Mouse (Mus musculus): ENCODE measurements around the gene Krt78.
A peak's percentile ranks its signal among the peaks of the same experiment; 100 is the strongest.
"Not testable (repeated sequence)": the region's sequence is repeated elsewhere in the genome, so short reads cannot be mapped to it uniquely, and the experiment has no call there.

Gene Krt78

DNA sequence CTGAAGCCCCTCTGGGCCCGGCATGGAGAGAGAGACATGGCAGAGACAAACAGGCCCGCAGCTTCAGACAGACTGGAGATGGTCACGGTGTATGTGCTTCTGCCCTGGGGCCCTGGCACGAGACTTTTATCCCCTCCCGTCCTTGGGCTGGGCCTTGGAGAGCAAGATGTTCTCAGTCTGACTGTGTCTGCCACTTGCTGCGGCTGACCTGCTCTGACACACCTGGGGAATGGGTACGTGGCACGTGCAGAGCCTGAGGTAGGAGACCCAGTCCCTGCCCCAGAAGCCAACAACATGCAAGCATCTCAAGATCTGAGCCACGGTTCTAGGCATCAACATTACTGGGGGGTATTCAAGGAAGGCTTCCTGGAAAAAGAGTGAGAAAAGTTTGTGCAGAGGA lies at the start of gene Krt78:
Gene Krt78, minus strand, starts transcription at position 101 of the 400 bp plus-strand sequence.
- no peak for DNase-seq (ENCODE audit: low read depth)

DNA sequence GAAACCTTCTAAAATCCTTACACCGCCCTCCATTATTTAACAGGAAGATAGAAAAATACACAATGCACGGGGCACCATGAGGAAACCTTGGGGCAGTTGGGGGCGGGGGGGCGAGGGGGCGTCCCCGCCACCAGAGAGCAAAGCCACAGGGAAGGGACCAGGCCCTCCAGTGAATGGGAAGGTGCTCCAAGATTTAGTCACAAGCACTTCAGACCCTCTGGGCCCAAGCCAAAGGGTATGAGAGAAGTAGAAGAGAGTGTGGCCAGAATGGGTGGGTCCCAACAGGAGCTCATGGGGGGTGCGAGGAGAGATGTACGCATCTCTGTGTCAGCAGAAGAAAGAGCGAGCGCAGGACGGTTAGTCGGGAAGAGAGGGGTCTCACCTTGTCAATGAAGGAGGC lies 49.4 kb upstream of the Krt78 start:
- no peak for DNase-seq (ENCODE audit: low read depth)

DNA sequence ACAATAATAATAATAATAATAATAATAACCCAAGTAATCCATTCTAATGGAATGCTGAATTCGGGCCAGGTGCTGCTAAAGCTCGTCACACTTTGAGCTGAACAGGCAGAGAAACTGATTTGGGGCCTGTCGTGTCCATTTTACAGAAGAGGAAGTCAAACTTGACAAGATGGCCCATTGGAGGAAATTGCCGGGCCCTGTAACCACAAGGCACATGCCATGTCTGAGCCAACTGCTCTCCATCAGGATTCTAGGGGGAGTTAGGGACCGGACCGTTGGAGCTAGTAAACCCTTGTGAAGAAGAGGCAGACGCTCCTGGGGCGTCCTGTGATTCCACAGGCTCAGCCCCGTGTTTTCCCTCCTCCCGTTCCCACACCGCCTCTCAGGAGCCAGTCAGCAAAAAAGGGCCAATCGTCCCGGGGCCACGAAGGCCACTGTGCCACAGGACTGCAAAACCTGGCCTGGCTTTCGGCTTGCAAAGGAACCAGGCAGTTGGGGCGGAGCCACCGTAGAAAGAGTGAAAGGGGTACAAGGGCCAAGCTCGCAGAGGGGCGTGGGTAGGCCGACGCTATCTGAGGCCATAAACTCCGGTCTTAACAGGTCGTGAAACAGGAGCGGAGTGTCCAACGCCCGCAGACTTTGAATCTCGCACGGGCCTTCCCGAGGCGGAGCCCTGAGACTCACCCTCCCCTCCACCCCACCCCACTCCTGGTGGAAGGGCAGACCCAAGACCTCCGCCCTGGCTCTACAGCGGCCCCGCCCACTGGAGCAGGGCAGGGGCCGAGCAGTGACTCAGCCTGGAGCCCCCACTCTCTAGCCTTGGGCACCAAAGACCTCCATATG lies 48.8 kb upstream of the Krt78 start:
- DNase-seq (ENCODE audit: low read depth) = no peak

DNA sequence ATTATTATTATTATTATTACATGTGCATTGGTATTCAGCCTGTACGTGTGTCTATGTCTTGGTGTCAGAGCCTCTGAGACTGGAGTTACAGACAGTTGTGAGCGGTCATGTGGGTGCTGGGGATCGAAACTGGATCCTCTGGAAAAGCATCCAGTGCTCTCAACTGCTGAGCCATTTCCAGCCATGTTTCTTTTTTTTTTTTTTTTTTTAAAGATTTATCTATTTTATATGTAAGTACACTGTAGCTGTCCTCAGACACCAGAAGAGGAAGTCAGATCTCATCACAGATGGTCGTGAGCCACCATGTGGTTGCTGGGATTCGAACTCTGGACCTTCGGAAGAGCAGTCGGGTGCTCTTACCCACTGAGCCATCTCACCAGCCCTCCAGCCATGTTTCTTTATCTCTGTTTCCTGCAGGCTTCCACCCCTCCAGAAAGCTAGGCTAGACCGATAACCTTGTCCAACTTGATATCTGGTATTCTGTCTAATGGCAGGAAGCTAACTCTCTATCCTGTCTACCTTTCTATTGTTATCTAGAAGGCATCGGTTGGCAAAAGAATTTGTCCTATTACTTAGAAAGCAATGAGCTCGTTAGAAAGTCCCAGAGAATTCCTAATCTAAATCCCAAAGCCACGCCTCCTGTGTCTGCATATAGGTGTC lies 45.7 kb upstream of the Krt78 start:
- no peak for DNase-seq (ENCODE audit: low read depth)

DNA sequence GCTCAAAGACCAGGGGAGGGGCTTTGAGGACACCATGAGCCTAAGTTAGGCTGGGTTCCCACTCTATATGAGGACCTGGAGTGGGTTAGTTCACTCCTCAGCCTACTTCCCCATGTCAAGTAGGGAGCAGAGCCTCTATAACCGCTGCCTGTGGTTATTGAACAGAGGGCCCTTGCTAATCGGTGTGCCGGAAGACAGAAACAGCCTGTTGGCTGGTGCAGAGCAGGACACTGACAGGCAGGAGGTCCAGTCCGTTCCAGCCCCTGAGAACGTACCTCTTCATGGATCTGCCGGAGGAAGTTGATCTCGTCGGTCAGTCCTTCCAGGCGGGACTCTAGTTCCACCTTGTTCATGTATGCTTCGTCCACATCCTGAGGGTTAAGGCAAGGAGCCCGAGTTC lies 45.1 kb upstream of the Krt78 start:
- no peak for DNase-seq (ENCODE audit: low read depth)

DNA sequence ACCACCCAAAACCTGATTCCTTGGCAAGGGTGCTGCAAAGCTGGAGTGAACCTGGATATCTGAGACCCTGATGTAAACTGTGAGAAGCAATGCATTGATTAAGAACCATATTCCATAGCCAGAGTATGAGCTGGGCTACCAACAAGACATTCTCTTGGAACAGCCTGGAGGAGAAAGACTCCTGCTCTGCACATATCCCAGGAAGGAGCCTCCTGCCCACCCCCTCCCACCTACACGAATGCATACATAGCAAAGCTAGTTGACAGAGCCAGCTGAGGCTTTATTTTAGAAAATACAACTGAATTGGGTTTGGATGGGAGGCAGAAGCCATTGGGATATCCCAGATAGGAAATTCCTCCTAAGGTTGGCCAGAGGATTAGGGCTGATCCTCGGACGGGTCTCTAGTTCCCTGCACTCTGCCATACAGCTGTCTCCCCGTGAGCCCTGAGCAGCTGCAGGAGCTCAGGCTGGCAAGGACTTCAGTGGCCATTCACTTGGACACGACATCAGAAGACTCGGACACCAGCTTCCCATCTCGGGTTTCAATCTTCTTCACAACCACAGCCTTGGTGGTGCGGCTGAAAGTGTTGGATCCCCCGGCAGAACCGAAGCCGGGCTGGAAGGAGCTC lies 42.5 kb upstream of the Krt78 start:
- not testable (repeated sequence) for DNase-seq (ENCODE audit: low read depth)

DNA sequence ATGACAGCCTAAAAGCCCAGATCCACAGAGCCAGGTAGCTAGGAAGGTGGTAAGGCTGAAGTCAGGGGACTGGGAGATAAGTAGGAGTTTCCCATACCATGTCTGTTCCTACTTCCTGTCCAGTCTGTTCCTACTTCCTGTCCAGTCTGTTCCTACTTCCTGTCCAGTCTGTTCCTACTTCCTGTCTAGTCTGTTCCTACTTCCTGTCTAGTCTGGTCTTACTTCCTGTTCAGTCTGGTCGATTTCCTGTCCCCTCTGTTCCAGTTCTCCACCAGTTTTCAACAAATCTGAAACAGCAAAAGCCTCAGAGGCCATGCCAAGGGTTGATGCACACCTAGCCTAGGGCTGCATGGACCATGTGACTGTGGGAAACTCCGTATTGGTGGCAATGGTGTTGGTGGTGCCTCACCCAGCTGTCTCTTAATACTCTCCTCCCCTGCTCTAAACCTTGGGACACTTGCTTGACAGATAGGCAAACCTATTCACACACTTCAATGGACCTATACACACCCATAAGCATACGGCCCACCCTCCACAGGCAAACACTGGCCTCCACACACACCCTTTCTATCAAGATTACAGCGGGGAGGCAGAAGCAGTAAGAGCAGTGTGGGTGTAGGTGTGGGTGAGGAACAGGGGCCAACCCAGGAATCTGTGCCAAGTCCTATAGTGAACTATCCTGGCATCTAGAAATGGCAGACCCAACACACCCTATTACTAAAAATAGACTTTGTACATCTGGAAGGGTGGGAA lies 41.6 kb upstream of the Krt78 start:
- no peak for DNase-seq (ENCODE audit: low read depth)

DNA sequence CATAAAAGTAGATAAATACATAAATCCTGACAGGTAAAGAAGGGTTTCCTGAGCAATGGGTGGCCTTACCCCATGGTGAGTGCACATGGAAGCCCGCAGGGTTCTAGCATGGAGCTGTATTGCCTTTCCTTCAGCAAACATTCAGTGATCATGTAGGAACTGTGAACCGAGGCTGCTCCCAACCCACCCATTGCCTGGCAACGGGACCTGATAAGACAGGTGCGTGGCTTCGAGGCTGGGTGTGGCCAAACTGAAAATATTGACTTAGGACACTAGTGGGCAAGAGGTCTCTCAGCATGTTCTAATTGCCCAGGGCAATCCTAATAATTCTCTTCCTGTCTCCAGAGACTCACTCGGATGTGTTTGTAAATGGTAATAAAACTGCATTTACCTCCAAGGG lies 40.3 kb upstream of the Krt78 start:
- DNase-seq (ENCODE audit: low read depth) = no peak

DNA sequence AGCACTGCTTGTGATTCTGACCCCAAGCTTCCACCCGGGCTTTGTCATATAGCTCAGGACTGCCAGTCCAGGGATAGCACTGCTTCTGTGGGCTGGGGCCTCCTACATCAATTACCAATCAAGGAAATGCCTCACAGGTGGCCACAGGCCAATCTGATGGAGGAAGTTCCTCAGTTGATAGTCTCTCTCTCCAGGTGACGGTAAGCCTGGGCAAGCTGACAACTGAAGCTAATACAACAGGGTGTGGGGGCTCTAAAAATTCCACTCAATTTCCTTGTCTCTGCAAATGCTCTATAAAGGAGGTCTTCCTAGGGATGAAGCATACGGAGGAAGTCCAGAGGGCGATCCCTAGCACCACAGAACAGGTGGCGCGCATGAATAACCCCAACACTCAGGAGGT lies 36.9 kb upstream of the Krt78 start:
- DNase-seq (ENCODE audit: low read depth) = no peak

DNA sequence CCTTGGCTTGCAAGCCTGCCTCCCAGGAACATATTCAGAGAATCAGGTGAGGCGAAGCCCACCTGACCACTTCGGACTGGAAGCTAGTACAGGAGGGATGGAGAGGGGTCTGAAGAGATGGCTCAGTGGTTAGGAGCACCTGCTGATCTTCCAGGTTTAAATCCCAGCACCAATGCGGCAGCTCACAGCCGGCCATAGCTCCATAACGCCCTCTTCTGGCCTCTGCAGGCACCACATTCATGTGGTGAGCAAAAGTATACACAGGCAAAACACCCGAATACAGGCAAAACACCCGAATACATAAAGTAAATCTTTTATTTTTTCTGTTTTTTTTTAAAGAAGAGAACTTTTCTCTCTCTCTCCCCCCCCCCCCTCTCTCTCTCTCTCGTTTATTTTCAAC lies 34.6 kb upstream of the Krt78 start:
- DNase-seq (ENCODE audit: low read depth) = peak; percentile 29

DNA sequence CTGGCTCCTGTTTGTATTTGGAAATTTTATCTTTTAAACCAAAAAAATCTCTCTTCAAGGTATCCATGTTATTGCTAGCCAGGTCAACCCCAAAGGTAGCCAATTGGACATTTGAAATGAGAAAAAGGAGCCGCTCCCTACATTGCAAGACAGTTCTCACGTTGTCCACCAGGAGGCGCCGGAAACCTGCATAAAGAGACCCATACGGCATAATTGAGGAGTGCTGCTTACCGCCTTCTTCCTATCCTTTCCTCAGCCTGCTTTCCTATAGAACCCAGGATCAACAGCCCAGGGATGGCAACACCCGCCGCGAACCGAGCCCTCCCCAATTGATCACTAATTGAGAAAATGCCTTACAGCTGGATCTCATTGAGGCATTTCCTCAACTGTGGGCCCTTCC lies 34.0 kb upstream of the Krt78 start:
- peak; percentile 92 for DNase-seq (ENCODE audit: low read depth)

DNA sequence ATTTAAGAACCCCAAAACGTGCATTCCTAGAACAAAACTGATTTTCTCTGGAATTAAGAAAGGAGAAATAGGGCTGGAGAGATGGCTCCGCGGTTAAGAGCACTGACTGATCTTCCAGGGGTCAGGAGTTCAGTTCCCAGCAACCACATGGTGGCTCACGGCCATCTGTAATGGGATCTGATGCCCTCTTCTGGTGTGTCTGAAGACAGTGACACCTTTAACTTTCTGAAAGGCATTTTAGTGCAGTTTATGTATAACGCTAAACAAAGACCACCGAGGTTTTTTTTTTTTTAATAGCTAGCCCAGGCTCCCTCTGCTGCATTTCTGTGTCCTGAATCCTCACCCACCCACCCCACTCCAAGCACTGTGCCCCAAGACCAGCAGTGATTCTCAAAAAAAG lies 30.7 kb upstream of the Krt78 start:
- no peak for DNase-seq (ENCODE audit: low read depth)

DNA sequence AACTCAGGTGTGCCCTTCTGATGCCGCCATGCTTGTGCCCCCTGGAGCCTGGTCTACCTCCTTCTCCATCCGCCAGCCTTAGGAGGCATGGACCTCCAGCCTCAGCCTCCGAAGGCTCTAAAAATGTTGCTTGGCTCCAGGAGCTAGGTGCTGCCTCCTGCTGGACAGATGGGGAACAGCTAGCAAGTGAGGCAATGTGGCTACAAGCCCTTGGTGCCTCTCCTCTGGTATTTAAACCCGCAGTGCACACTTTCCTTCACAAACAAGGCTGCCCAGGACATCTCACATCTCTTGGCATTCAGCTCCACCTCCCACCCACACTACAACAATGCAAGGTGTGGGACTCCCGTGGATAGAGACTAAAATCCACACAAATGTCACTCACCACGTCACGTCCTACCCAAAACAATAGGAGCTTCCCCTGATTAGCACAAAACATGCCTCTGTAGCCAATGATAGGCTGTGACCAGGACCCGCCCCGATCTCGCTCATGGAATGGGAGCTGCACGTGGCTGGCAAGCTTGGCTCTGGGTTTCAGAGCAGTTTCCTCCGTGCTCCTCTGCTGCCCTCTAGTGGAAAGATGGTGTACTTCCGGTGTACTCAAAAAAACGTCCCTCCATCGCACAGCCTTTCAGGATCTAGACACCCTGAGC lies 30.0 kb upstream of the Krt78 start:
- peak; percentile 94 for DNase-seq (ENCODE audit: low read depth)

DNA sequence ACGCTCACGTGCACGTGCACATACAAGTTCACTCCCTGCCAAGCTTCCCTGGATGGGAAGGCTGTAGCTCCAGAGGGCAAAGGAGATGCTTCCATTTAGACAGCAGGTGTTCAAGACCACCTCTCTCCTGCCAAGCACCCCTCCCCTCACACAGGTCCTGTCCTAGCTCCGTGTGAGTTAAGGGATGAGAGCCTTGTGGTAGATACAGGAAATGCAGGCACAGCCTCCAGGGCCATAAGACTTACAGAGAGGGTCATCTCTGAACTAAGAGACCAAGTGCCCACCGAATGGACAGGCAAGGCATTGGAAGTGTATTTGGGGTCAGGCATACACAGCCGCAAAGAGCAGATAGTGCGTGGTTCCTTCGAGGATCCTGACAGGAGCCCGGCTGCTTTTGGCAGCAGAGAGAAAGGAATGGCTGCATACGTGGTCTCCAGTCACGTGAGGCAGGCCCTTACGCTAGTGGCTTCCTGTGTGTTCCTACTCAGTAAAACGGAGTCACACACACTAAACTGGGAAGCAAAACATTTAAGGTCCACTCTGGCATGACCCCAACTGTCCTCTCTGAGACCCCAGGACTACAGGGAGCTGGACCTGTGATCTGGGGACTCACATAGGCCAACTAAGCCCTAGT lies 29.3 kb upstream of the Krt78 start:
- peak; percentile 25 for DNase-seq (ENCODE audit: low read depth)

DNA sequence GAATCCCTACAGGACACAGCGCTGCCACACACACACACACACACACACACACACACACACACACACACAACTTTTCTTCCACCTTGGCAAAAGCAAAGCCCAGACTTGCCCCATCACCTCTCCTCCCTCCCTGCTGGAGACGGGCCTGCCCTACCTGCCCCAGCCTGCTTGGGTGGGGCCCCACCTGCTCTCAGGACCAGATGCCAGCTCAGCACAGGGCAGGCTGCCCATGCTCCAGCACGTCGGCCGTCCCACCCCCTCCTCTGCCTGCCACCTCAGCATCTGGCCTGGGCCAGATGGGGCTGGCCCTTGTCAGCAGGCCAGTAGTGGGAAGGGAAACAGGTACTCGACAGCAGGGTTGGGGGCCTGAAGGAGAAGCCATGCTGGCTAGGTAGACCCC lies 26.8 kb upstream of the Krt78 start:
- DNase-seq (ENCODE audit: low read depth) = no peak

DNA sequence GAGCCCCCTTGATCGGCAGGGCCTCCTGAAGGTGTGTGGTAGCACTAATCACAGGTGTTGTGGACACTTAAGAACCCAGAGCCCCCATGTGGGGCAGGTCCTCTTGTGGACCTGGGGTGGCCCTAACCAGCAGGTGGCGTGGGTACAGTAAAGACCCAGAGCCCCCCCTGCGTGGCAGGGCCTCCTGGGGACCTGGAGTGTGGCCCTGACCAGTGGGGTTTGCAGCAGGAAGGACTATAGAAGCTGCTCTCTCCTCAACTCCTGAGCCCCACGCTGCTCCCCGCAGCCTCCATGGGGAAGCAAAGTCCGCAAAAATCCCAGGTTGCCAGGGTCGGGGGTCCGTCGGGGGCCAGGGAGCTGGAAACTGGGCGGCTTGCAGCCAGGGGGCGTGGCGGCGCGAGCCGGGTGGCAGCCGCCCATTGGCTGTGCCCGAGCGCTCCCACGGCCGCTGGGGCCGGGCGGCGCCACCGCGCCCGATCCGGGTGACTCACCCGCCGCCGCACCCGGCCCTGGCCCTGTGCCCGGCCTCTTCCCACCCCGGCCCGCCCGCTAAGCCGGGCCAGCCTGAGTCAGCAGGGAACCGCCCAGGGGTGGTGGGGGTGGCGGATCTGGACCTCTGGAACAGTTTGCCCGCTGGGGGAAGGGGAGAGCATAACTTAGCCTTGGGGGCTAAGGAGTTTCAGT lies 23.1 kb upstream of the Krt78 start:
- peak; percentile 76 for DNase-seq (ENCODE audit: low read depth)

DNA sequence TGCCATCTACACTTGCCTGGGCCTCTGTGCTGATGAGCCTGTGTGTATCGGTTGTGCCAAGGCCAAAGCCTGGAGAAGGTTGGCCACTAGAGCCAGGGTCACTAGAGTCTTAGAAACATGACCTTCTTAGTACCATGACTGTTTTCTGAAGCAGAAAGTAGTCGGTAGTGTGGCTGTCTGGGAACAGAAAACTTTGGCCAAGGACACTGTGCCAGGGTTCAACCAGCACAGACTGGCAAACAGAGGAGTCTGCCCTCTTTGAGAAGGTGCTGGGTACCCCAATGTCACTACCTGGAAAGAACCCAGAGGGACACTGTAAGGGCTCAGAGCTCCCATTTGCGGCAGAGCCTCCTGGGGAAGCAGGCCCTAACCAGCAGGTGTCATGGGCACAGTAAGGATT lies 22.6 kb upstream of the Krt78 start:
- DNase-seq (ENCODE audit: low read depth) = no peak

DNA sequence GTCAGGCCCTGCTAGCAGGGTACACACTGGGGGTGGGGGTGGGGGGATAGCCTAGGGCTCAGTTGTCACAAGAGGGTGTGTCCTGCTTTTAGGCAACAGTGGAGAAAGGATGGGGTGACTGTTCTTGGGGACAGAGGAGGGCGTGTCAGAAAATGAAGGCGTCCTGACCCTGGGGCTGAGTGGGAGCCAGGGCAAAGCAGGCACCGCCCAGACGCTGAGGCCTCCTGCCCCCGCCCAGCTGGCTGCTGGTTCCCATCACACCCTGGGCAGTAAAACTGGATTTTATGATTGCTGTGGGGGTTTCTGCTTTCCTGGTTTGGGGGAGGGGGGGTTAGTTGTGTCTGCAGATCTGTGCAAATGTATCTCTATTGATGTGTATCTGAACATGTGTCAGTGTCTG lies 21.9 kb upstream of the Krt78 start:
- DNase-seq (ENCODE audit: low read depth) = no peak

DNA sequence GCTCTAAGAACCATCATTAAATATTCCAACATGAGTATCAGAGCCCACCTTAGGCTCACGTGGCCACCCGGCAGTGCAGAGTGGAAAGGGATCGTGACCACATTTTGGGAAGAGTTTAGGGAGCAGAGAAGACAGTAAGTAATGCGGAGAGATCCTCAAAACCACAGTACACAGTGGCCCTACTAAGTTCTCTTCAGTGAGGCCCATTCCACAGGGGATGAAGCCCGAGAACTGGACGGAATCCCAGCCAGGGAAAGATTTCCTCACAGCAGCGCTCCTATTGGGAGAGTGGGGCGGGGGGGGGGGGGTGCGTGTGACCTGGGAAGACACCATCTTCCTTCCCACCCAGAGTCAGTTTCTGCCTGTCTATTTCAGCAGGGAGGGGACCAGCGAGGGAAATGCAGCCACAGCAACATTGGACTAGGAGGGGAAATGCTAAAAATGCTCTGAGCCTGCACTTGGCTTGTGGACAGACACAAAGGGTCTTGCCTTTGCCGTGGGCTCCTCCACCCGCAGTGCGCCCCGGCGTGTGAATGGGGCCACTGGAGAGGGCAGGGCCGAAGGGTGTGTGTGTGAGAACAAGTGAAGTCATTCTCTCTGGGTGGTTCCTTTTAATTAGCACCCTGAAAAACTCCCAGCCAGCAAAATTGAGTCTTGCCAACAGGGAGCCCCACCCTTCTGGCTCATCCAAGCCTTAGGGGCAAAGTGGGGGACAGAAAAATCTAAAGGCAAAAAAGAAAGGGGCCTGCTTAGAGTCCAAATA lies 20.2 kb upstream of the Krt78 start:
- no peak for DNase-seq (ENCODE audit: low read depth)

DNA sequence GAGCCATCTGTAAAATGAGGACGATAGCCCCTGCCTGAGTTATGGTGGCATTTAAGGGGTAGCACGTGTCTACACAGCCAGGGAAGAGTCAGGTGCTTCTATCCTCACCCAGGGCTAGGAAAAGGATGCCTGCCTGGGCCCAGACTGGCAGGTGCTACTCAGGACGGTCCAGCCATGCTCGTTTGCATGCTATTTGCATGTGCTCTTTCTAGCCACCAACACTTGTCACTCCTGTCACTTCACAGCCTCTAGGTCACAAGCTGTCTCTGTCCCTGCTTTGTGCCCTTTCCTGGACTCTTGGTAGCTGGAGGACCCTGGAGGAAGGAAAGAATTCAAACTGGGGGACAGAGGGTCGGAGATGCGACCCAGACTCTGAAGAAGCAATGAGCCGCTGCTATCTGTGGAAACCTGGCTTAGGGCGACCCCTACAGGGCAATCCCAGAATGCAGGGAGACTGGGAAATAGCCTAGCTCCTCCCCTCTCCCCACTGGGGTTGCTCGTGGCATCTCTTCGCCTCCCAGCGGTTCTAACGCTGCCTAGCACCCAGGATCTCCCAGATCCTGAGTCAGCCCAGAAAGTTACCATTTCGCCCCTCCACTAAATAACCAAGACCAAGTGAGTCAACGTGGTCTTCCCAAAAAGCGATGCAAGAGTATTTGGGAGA lies 19.5 kb upstream of the Krt78 start:
- peak; percentile 94 for DNase-seq (ENCODE audit: low read depth)

Data from induced T-regulatory cell, adult 2 months (primary cell).